Mouse (Mus musculus): ENCODE data around the gene Fam169b.

Gene Fam169b

GRCm38 (mm10) chr7:68318979-68319378, 45.3 kb downstream of the Fam169b start:
- no peak for DNase-seq (ENCODE audit: low spot score in 2 of 2)

GRCm38 (mm10) chr7:68320078-68320810, 46.6 kb downstream of the Fam169b start:
- DNase-seq (ENCODE audit: low spot score in 2 of 2): no peak

- peak in 1 of 2 experiments; percentile 17 for DNase-seq (ENCODE audit: low spot score in 2 of 2)
These were observed 49.4 kb downstream of the Fam169b start for GRCm38 (mm10) chr7:68323051-68323450.

- DNase-seq (ENCODE audit: low spot score in 2 of 2): no peak
These were observed 52.6 kb downstream of the Fam169b start for GRCm38 (mm10) chr7:68326190-68326722.

GRCm38 (mm10) chr7:68329000-68329399, 55.4 kb downstream of the Fam169b start:
- DNase-seq (ENCODE audit: low spot score in 2 of 2): peak in 1 of 2 experiments; percentile 8

- no peak for DNase-seq (ENCODE audit: low spot score in 2 of 2)
These were observed 59.2 kb downstream of the Fam169b start for GRCm38 (mm10) chr7:68332799-68333198.

- no peak for DNase-seq (ENCODE audit: low spot score in 2 of 2)
These were observed 63.6 kb downstream of the Fam169b start for GRCm38 (mm10) chr7:68337080-68337781.

- no peak for DNase-seq (ENCODE audit: low spot score in 2 of 2)
These were observed 65.0 kb downstream of the Fam169b start for GRCm38 (mm10) chr7:68338680-68339079.

- DNase-seq (ENCODE audit: low spot score in 2 of 2): no peak
These were observed 70.9 kb downstream of the Fam169b start for GRCm38 (mm10) chr7:68344561-68344960.

GRCm38 (mm10) chr7:68345963-68346362, 72.3 kb downstream of the Fam169b start:
- no peak for DNase-seq (ENCODE audit: low spot score in 2 of 2)

- DNase-seq (ENCODE audit: low spot score in 2 of 2): no peak
These were observed 81.9 kb downstream of the Fam169b start for GRCm38 (mm10) chr7:68355325-68356076.

- DNase-seq (ENCODE audit: low spot score in 2 of 2): peak in 1 of 2 experiments; percentile 45
These were observed 83.8 kb downstream of the Fam169b start for GRCm38 (mm10) chr7:68357407-68357806.

- DNase-seq (ENCODE audit: low spot score in 2 of 2): no peak
These were observed 89.0 kb downstream of the Fam169b start for GRCm38 (mm10) chr7:68362609-68363008.

GRCm38 (mm10) chr7:68365711-68366110, 92.1 kb downstream of the Fam169b start:
- DNase-seq (ENCODE audit: low spot score in 2 of 2): no peak

- no peak for DNase-seq (ENCODE audit: low spot score in 2 of 2)
These were observed 95.3 kb downstream of the Fam169b start for GRCm38 (mm10) chr7:68368948-68369347.

- DNase-seq (ENCODE audit: low spot score in 2 of 2): peak; percentile 17 to 62
These were observed 96.1 kb downstream of the Fam169b start for GRCm38 (mm10) chr7:68369694-68370093.

- DNase-seq (ENCODE audit: low spot score in 2 of 2): peak in 1 of 2 experiments; percentile 20
These were observed 100.6 kb downstream of the Fam169b start for GRCm38 (mm10) chr7:68374109-68374857.

GRCm38 (mm10) chr7:68382187-68382586, 108.5 kb downstream of the Fam169b start:
- no peak for DNase-seq (ENCODE audit: low spot score in 2 of 2)

GRCm38 (mm10) chr7:68386767-68387166, 113.1 kb downstream of the Fam169b start:
- no peak for DNase-seq (ENCODE audit: low spot score in 2 of 2)

- DNase-seq (ENCODE audit: low spot score in 2 of 2): no peak
These were observed 122.2 kb downstream of the Fam169b start for GRCm38 (mm10) chr7:68395707-68396333.

- no peak for DNase-seq (ENCODE audit: low spot score in 2 of 2)
These were observed 126.9 kb downstream of the Fam169b start for GRCm38 (mm10) chr7:68400516-68400915.

Measured in natural killer cell, adult 2 months (primary cell).